In genomic region chr11:113074328-113074727, GRCm38 (mm10) we compare ENCODE assay signal across 19 mouse cellular contexts.
DNase-seq lines count a peak whose midpoint lies in the region; ATAC-seq and TF ChIP-seq lines count a peak whose summit lies in the region.
"Had no signal": no experiment of that assay in that cellular context is flagged by ENCODE, and none has a peak within 500 bp of the region (broad histone marks: within the 10 kb centered on the region; RNA-seq: fewer than 3 reads in every experiment).

No protein-coding gene starts in this region.

- no peaks in the 10 kb centered on the region for H3K36me3 ChIP-seq in kidney, adult 2 months (ENCODE audit: control insufficient read depth, insufficient read depth, low read length)
- no peaks in the 10 kb centered on the region for H3K36me3 ChIP-seq in lung, embryonic 14.5 days (ENCODE audit: insufficient read depth)
- H3K36me3 ChIP-seq: heart, embryonic 10.5 days; heart, embryonic 15.5 days; hindbrain, embryonic 13.5 days had no signal

- peak; percentile 60; the same call in 1 of the 2 replicates for ATAC-seq in lung, embryonic 14.5 days (ENCODE audit: insufficient read depth)
- ATAC-seq: forebrain, embryonic 13.5 days had no signal

- no peak overlapping the region for H3K27ac ChIP-seq in kidney, adult 2 months (ENCODE audit: insufficient read depth, low read depth, low read length)
- H3K27ac ChIP-seq in lung, embryonic 14.5 days (ENCODE audit: low read depth), result 0 out of 2 replicates have a peak overlapping the region, but pooled peaks have one; percentile 9
- H3K27ac ChIP-seq: embryonic facial prominence, embryonic 10.5 days; forebrain, embryonic 13.5 days; heart, embryonic 10.5 days; heart, embryonic 15.5 days; hindbrain, embryonic 13.5 days had no signal

- no peaks in the 10 kb centered on the region; the same call in 1 of the 2 replicates for H3K4me1 ChIP-seq in kidney, adult 2 months (ENCODE audit: control insufficient read depth, insufficient read depth, low read length)
- no peaks in the 10 kb centered on the region for H3K4me1 ChIP-seq in lung, embryonic 14.5 days (ENCODE audit: insufficient read depth)
- H3K4me1 ChIP-seq: heart, embryonic 10.5 days; heart, embryonic 15.5 days had no signal

- no peak overlapping the region for H3K4me3 ChIP-seq in kidney, adult 2 months (ENCODE audit: insufficient read depth, low read depth, low read length)
- no peak overlapping the region for H3K4me3 ChIP-seq in lung, embryonic 14.5 days (ENCODE audit: low read depth, low read length)
- H3K4me3 ChIP-seq: embryonic facial prominence, embryonic 10.5 days; forebrain, embryonic 13.5 days; heart, embryonic 10.5 days; heart, embryonic 15.5 days; hindbrain, embryonic 13.5 days had no signal

- no peak for TF ChIP-seq CTCF in kidney, adult 2 months (conservative IDR thresholded peaks at IDR 0.05; ENCODE audit: insufficient read depth, insufficient read length, low read depth, low read length)
- no peak for TF ChIP-seq CTCF in lung, embryonic 14.5 days (IDR thresholded peaks at IDR 0.05; ENCODE audit: low read depth)

- 72% methylated on average over 9 of the region's 9 CpGs for WGBS in kidney, adult 2 months
- WGBS in lung, embryonic 14.5 days, result 69% methylated on average over 9 of the region's 9 CpGs

- H3K4me2 ChIP-seq in lung, embryonic 14.5 days, result no peak overlapping the region
- H3K4me2 ChIP-seq: forebrain, embryonic 13.5 days; heart, embryonic 15.5 days; hindbrain, embryonic 13.5 days had no signal

- TF ChIP-seq POLR2A in kidney, adult 2 months (IDR thresholded peaks at IDR 0.05; ENCODE audit: low read depth, low read length), result no peak

- peak; percentile 51 for DNase-seq in kidney, adult 2 months
- DNase-seq in kidney, postnatal 10 days, result no peak
- peak; percentile 40 for DNase-seq in lung, embryonic 14.5 days
- DNase-seq in lung, adult 18-20 months, result no peak
- DNase-seq in 3134 (ENCODE audit: extremely low read depth, insufficient read length, low spot score), result peak; percentile 83
- DNase-seq in 3T3-L1 (ENCODE audit: low read depth, low spot score), result peak; percentile 29
- no peak for DNase-seq in spleen, postnatal 36 days (ENCODE audit: low spot score in 2 of 2)
- DNase-seq in frontal cortex, adult 2 months (ENCODE audit: extremely low spot score in 1 of 2, low spot score in 1 of 2), result no peak
- DNase-seq: adrenal gland, adult 8-10 months; adrenal gland, postnatal 36 days; cerebellum, adult 2 months; cerebellum, postnatal 10 days; heart, adult 18-20 months; heart, postnatal 14 days had no signal

- no peaks in the 10 kb centered on the region for H3K9me3 ChIP-seq in lung, embryonic 14.5 days (ENCODE audit: low read depth, low read length)
- H3K9me3 ChIP-seq: forebrain, embryonic 13.5 days; heart, embryonic 15.5 days; hindbrain, embryonic 13.5 days had no signal

- H3K9ac ChIP-seq in lung, embryonic 14.5 days, result no peak overlapping the region
- H3K9ac ChIP-seq: forebrain, embryonic 13.5 days; heart, embryonic 15.5 days; hindbrain, embryonic 13.5 days had no signal

- no peaks in the 10 kb centered on the region for H3K27me3 ChIP-seq in kidney, adult 2 months (replicated peaks; ENCODE audit: control insufficient read depth, insufficient read depth, low read length)
- H3K27me3 ChIP-seq in lung, embryonic 14.5 days (ENCODE audit: insufficient read depth, low read length), result no peaks in the 10 kb centered on the region
- H3K27me3 ChIP-seq: forebrain, embryonic 13.5 days; heart, embryonic 15.5 days; hindbrain, embryonic 13.5 days had no signal

Comparison
In these comparisons a context has a peak if more than half of its experiments do, and no peak if none do; other contexts are left out.
1. DNase-seq: peak in kidney, adult 2 months (single experiment), lung, embryonic 14.5 days (single experiment), 3134 (single experiment) and 3T3-L1 (single experiment); none in kidney, postnatal 10 days (single experiment), lung, adult 18-20 months (0 of 2), spleen, postnatal 36 days (0 of 2) and frontal cortex, adult 2 months (0 of 2).